Mouse (Mus musculus): ENCODE results near the gene Tenm2. TPM values are rescaled to one million over a fixed set of nuclear protein-coding genes. Genes with fewer than 3 reads are reported as not detected.

Tenm2 gene
- polyA plus RNA-seq (2014; fragmentation: Illumina TruSeq; extraction: RNeasy Lipid Tissue Mini Kit (QIAGEN cat#74804); ENCODE audit: low read depth, low replicate concordance) = 2.1 TPM

DNA sequence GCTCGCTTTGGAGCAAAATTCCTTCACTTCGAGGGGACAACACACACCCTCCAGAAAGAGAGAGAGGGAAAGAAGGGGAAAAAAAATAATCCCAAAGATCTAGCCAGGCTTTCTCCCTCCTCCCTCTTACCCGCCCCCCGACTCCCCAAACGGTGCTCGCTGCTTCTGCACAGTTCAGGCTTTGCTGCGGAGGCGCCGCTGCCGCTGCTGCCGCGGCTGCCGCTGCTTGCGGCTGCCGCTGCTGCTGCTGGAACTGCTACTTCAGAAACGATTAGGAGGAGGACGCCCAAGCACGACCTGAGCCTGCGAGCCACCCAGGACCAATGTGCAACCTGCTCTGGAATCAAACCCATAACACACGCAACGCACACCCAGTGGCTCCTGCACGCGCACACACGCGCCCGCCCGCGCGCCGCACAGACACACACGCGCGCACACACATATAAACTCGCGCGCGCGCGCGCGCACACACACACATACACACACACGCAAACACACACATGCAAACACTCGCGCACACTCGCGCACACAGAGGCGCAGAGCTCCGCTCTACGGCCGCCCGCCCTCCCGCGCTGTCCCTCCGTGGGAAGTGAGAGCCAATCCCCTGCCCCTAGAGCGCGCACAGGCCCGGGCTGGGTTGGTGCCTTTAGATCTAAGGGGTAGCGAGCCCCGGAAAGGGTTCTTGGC is at the start of gene Tenm2:
Gene Tenm2 (minus strand): TSS at position 51 of the 687 bp plus-strand sequence.

DNA sequence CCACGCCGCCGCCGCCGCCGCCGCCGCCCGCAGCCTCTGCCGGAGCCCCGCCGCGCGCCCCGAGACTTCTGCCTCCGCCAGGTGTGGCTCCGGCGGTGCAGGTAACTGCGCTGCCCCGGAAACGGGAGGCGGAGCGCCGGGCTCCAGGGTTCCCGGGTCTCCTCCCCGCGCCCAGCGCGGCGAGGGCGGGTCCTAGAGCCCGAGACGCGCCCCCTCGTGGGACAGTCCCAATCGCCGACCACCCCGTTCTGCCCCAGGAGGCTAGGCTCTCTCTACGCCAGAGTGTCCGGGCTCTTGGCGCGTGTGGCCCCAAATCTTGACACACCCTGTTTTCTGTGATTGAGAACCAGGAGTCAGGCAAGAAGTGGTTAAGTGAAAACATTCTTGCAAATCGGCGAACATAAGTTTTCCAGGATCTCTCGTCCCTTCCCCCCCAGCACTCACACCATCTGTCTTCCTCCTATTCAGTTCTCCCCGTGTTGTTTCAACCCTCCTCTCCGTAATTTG is 1255.3 kb downstream of the Tenm2 start, which contains the start of gene Wwc1:
Gene Wwc1 (minus strand): TSS at position 117 of the 507 bp plus-strand sequence.

